9 mouse cellular contexts compared by ENCODE assay signal in the genomic region with DNA sequence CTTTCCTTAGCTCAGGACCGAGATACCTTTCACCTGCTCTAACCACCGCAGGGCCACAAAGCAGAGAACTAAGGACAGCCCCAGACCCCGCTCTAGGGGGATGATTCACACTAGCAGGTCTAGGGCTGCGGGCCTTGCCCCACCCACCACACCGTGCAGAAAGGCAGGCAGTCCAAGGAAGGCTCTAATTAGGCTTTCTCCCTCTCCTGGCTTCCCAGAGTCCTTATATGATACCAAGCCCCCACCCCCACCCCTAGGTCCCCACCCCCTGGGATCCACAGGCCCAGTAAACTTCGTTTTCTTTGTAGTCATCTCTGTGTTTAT. TPM values are rescaled to one million over a fixed set of nuclear protein-coding genes. Genes with fewer than 3 reads are reported as not detected.
DNase-seq lines count a peak whose midpoint lies in the region; ATAC-seq lines count a peak whose summit lies in the region.
"Had no signal": no experiment of that assay in that cellular context is flagged by ENCODE, and none has a peak within 500 bp of the region (broad histone marks: within the 10 kb centered on the region; RNA-seq: fewer than 3 reads in every experiment).

No protein-coding gene starts in this region.

- H3K9me3 ChIP-seq in heart, embryonic 13.5 days: no peaks in the 10 kb centered on the region
- H3K9me3 ChIP-seq in intestine, embryonic 16.5 days (ENCODE audit: control insufficient read depth, low read length): no peaks in the 10 kb centered on the region

- H3K9ac ChIP-seq in heart, embryonic 13.5 days: no peak overlapping the region
- no peak overlapping the region for H3K9ac ChIP-seq in intestine, embryonic 16.5 days (ENCODE audit: low read depth, low read length)

- no peak overlapping the region for H3K27ac ChIP-seq in heart, embryonic 13.5 days (replicated peaks)
- no peak overlapping the region for H3K27ac ChIP-seq in intestine, embryonic 16.5 days (ENCODE audit: low read length)

- H3K4me2 ChIP-seq in heart, embryonic 13.5 days: peak overlapping the region; percentile 25; the same call in 1 of the 2 replicates
- no peak overlapping the region for H3K4me2 ChIP-seq in intestine, embryonic 16.5 days (ENCODE audit: low read depth, low read length)

- 48% methylated on average over 6 of the region's 6 CpGs for WGBS in heart, embryonic 13.5 days
- 47% methylated on average over 6 of the region's 6 CpGs for WGBS in intestine, embryonic 16.5 days

- H3K27me3 ChIP-seq in heart, embryonic 13.5 days (replicated peaks): no peaks in the 10 kb centered on the region
- H3K27me3 ChIP-seq in intestine, embryonic 16.5 days (replicated peaks; ENCODE audit: control insufficient read depth, insufficient read depth, low read length): no peaks in the 10 kb centered on the region

- no peak for ATAC-seq in heart, embryonic 13.5 days (ENCODE audit: extremely low read depth, insufficient number of reproducible peaks, low FRiP score, low TSS enrichment)
- 0 out of 2 replicates have a peak, but pooled peaks have one; percentile 16 for ATAC-seq in intestine, embryonic 16.5 days

- DNase-seq in heart, postnatal 14 days: no peak
- peak; percentile 38 for DNase-seq in testis, postnatal 10 days (ENCODE audit: low spot score)
- DNase-seq in testis, postnatal 14 days (ENCODE audit: low spot score): no peak
- no peak for DNase-seq in gastrocnemius, postnatal 25 days
- DNase-seq in adrenal gland, postnatal 14 days: no peak
- no peak for DNase-seq in urinary bladder, postnatal 10 days (ENCODE audit: low spot score)
- DNase-seq: cerebellum, postnatal 36 days had no signal

- no peaks in the 10 kb centered on the region for H3K36me3 ChIP-seq in heart, embryonic 13.5 days
- no peaks in the 10 kb centered on the region for H3K36me3 ChIP-seq in intestine, embryonic 16.5 days (ENCODE audit: control insufficient read depth, insufficient read depth, low read length)

- intact Hi-C loops in heart, postnatal 14 days (cut with DNase I): no loop called here

- peaks cover 26% of the 10 kb centered on the region for H3K4me1 ChIP-seq in heart, embryonic 13.5 days
- peaks cover 6% of the 10 kb centered on the region; the same call in 1 of the 2 replicates for H3K4me1 ChIP-seq in intestine, embryonic 16.5 days (ENCODE audit: control insufficient read depth, insufficient read depth, low read length)

- no peak overlapping the region for H3K4me3 ChIP-seq in heart, embryonic 13.5 days
- no peak overlapping the region for H3K4me3 ChIP-seq in intestine, embryonic 16.5 days (ENCODE audit: low read length)

RNA-seq across cellular contexts. Expression of a gene that starts 48.4 kb away (rescaled TPM):
- 0.84 and 1.0 TPM in 2 replicates for polyA plus RNA-seq in heart, embryonic 13.5 days (2015; fragmentation: Nextera tagmentation; extraction: Ambion mirVana)
- under 1 TPM; 0.79 to 0.80 TPM for total RNA-seq in heart, postnatal 14 days (2021)
- 4.4 and 4.8 TPM in 2 replicates for polyA plus RNA-seq in intestine, embryonic 16.5 days (2015; fragmentation: Nextera tagmentation; extraction: Ambion mirVana)
- under 1 TPM; 0.24 to 0.41 TPM for total RNA-seq in gastrocnemius, postnatal 25 days (2021)
- total RNA-seq in adrenal gland, postnatal 14 days (2021): 7.0 and 10.0 TPM in 2 replicates
